Mouse (Mus musculus) hindbrain, embryonic 13.5 days (tissue): ENCODE measurements around the gene Gm20388. TPM values are rescaled to one million over a fixed set of nuclear protein-coding genes. Genes with fewer than 3 reads are reported as not detected.

ENCODE experiments used
- ATAC-seq: fragments of 200-750 bp; cut with Nextera tagmentation; 2 replicates; pipeline ENCODE4 v1.8.0; 2017; ENCODE audit warnings: moderate TSS enrichment; ENCODE audit not compliant: low FRiP score
- H3K27ac ChIP-seq: fragments of 300-500 bp; sonication (generic); 2 replicates; pipeline ENCODE4 v1.5.1; 2015; ENCODE audit warnings: inconsistent platforms, mild to moderate bottlenecking, moderate library complexity
- H3K27me3 ChIP-seq: fragments of 300-500 bp; sonication (generic); 2 replicates; pipeline ENCODE4 v1.6.1; 2015; ENCODE audit warnings: mild to moderate bottlenecking, inconsistent platforms
- H3K36me3 ChIP-seq: fragments of 300-500 bp; sonication (generic); 2 replicates; pipeline ENCODE4 v1.6.1; 2015; ENCODE audit warnings: mild to moderate bottlenecking, inconsistent platforms
- H3K4me1 ChIP-seq: fragments of 300-500 bp; sonication (generic); replicated peaks from 2 replicates; pipeline ENCODE4 v1.6.1; 2015; ENCODE audit warnings: inconsistent platforms
- H3K4me2 ChIP-seq: fragments of 300-500 bp; sonication (generic); 2 replicates; pipeline ENCODE4 v1.6.1; 2015; ENCODE audit warnings: inconsistent platforms, mild to moderate bottlenecking, moderate library complexity
- H3K4me3 ChIP-seq: fragments of 300-500 bp; sonication (generic); 2 replicates; pipeline ENCODE4 v1.5.1; 2015; ENCODE audit warnings: mild to moderate bottlenecking, inconsistent platforms
- H3K9ac ChIP-seq: fragments of 300-500 bp; sonication (generic); 2 replicates; pipeline ENCODE4 v1.6.1; 2015; ENCODE audit warnings: mild to moderate bottlenecking, inconsistent platforms
- H3K9me3 ChIP-seq: fragments of 300-500 bp; sonication (generic); 2 replicates; pipeline ENCODE4 v1.6.1; 2016; ENCODE audit warnings: inconsistent platforms
- WGBS: fragments of 180-500 bp; shearing (Covaris S2); methylation state at CpG from one replicate; pipeline ENCODE4 v1.1.7; 2015; 5-methylcytosine and 5-hydroxymethylcytosine counted together
- polyA plus RNA-seq: library from polyadenylated mRNA; unstranded; fragments of >200 nt; fragmentation: Nextera tagmentation; extraction: Ambion mirVana; gene quantifications from 2 replicates; pipeline ENCODE4 v1.2.1, GENCODE M21; 2015

The Gm20388 gene
- polyA plus RNA-seq, 1 experiment from 2014 or later: 1.9 TPM

DNA sequence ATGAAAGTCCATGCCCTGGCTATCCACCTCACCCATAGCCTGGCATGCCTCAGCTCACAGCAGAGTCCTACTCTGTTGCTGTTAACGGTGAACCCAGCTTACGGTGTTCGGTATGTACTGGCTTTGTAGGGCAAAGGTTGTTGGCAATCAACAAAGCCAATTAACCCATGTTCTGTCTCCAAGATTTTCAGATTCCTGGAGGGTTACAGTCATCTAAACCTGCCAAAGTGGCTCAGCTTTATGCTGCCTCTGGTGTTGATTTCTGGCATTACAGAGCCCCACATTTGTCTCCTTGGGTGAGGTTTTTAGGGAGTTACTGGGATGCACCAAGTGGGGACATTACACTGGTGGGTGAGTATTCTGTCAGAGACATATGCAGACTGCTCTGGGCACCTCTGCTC lies 2786.5 kb downstream of the Gm20388 start:
- 86% methylated on average over 3 of the region's 3 CpGs for WGBS
- no peak overlapping the region for H3K9ac ChIP-seq
- H3K27me3 ChIP-seq: 0 out of 2 replicates have a peak, but pooled peaks cover 3% of the 10 kb centered on the region
- no peak overlapping the region for H3K4me3 ChIP-seq
- no peaks in the 10 kb centered on the region for H3K36me3 ChIP-seq
- no peak overlapping the region for H3K27ac ChIP-seq
- H3K9me3 ChIP-seq: no peaks in the 10 kb centered on the region
- peaks cover 11% of the 10 kb centered on the region; the same call in 1 of the 2 replicates for H3K4me1 ChIP-seq
- H3K4me2 ChIP-seq: no peak overlapping the region
- ATAC-seq: no peak

DNA sequence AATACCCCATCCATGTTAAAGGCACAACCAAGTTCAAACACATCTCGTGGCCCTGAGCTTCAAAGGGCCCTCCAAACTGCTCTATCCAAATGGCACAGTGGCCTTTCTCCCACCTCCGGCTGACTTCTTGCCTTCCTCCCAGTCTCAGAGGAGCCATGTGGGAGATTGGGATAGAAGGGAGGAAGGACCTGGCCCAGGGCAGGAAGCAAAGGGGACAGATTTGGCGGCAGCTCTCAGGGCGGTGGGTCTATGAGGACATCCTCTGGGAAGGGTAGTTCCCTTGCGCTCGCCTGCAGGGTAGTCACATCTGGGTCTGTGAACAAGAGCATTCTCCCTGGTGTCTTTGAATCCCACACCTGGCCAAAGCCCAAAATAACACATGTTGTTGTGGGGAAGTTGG lies 2786.9 kb downstream of the Gm20388 start:
- 0 out of 2 replicates have a peak, but pooled peaks cover 3% of the 10 kb centered on the region for H3K27me3 ChIP-seq
- no peak overlapping the region for H3K27ac ChIP-seq
- no peak overlapping the region for H3K9ac ChIP-seq
- no peaks in the 10 kb centered on the region for H3K9me3 ChIP-seq
- H3K36me3 ChIP-seq: no peaks in the 10 kb centered on the region
- ATAC-seq: no peak
- H3K4me3 ChIP-seq: no peak overlapping the region
- no peak overlapping the region for H3K4me2 ChIP-seq
- 85% methylated on average over 6 of the region's 6 CpGs for WGBS
- H3K4me1 ChIP-seq: peaks cover 15% of the 10 kb centered on the region; the same call in 1 of the 2 replicates

DNA sequence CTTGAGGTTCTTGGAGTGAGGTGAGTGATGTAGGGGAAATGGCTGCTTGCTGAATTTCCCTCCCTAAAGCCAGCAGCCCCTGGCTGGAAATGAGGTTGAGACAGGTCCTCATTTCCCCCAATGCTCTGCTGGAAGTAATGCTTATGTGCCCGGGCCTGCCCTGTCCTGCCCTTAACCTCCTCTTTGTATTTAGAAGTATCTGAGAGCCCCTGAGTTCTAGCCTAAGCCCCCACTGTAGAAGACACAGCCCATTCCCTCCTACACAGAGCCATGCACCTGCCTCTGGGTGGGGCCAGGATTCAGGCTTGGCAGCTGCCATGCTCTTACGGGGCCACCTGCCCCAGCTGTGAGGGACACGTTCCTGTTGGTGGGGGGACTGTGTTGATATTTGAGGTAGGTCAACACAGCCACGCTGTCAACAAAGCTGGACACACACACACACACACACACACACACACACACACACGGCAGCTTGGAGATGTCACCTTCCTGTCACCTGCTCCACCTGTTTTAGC lies 2787.7 kb downstream of the Gm20388 start:
- peaks cover 17% of the 10 kb centered on the region; the same call in 1 of the 2 replicates for H3K4me1 ChIP-seq
- H3K4me2 ChIP-seq: no peak overlapping the region
- H3K9me3 ChIP-seq: no peaks in the 10 kb centered on the region
- H3K36me3 ChIP-seq: no peaks in the 10 kb centered on the region
- H3K27me3 ChIP-seq: 0 out of 2 replicates have a peak, but pooled peaks cover 3% of the 10 kb centered on the region
- WGBS: 75% methylated on average over 5 of the region's 5 CpGs
- no peak overlapping the region for H3K4me3 ChIP-seq
- ATAC-seq: no peak
- H3K27ac ChIP-seq: no peak overlapping the region
- H3K9ac ChIP-seq: no peak overlapping the region

DNA sequence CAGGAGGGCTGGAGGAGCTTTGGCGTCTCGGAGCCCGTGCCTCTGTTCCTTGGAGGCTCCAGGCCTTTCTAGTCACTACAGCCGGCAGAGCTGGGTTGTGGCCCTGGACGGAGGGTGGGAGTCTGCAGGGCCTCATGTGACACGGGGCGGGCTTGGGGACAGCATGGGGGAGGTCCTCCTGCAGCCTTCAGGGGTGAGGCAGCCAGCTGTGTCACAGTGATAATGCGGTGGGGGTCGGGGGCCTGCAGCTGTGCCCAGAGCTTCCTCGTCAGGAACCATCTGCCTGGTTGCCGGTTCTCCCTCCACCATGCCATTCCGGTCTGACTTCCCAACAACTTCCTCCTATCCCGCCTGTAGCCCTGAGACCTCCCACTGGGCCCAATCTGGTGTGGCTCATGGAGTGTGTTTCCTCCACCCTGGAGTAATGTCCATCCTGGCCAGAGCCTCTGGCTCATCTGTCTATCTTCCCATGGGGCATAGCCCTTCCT lies 2788.4 kb downstream of the Gm20388 start, which contains the start of gene Cbfa2t3:
Cbfa2t3 (minus strand) TSS at position 105 of the 488 bp plus-strand sequence.
- Histone ChIP-seq H3K27ac (no peak within 1 kb of the TSS), H3K9ac (no peak within 1 kb of the TSS), H3K36me3 (no peaks in the 10 kb centered on the region), H3K9me3 (no peaks in the 10 kb centered on the region), H3K27me3 (0 out of 2 replicates have a peak, but pooled peaks cover 3% of the 10 kb centered on the region), H3K4me2 (no peak within 1 kb of the TSS), H3K4me1 (peaks cover 17% of the 10 kb centered on the region; the same call in 1 of the 2 replicates), H3K4me3 (no peak within 1 kb of the TSS)
- 40% methylated on average over 13 of the region's 13 CpGs for WGBS
- no peak for ATAC-seq

DNA sequence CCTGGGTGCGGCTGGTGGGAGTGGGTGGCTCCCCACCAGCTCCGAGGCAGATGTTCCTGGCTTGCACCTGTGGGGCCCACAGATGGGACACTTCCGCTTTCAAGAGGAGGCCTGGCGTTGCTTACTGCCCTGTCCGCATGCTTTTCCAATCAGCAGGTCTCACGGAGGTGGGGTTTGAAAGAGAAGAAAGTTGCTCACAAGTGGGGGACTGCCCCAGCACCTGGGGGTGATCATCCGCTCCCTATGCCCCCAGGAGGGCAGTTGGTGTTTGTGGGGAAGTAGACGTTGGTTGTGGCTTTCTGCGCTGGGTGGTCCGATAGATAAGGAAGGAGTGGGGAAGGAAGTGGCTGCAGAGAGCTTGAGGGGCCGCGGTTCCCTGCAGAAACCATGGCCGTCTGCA lies 2790.0 kb downstream of the Gm20388 start:
- 79% methylated on average over 13 of the region's 13 CpGs for WGBS
- Histone ChIP-seq H3K9ac (no peak overlapping the region), H3K27ac (no peak overlapping the region), H3K4me2 (no peak overlapping the region), H3K36me3 (no peaks in the 10 kb centered on the region), H3K4me1 (peaks cover 19% of the 10 kb centered on the region; the same call in 1 of the 2 replicates), H3K9me3 (no peaks in the 10 kb centered on the region), H3K4me3 (no peak overlapping the region), H3K27me3 (0 out of 2 replicates have a peak, but pooled peaks cover 3% of the 10 kb centered on the region)
- ATAC-seq: no peak

DNA sequence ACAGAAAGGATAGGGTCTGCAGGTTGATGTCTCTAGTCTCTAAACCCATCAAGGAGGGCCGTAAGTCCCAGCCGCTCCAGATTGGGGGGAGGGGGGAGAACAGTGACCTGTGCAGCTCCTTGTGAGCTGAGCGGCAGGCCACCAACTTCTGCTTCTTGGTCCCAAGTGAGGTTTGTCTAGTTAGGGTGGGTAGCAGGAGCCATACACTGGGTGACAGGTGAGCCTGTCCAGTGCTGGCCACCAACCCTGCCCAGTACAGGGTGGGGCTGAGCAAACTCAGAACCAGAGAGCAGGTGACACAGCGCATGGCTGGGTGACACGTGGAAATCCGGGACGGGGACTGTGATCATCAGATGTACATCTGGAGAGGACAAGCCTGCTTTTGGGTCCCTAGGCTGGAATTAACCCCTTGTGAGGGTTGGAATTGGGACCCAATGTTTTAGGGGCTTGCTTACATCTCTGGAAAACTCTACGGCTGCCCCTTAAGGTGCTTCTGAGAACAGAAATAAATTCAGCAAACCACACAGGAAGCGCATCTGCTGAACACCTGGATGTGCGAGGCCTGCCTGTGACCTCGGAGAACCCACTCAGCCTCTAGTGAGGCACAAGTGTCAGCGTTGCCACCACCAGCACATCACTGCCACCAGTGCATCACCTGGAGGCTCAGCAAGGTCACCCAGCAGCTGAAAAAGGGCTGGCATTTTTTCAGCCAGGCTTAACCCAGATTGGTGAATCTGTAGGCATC lies 2791.0 kb downstream of the Gm20388 start:
- Histone ChIP-seq H3K4me3 (no peak overlapping the region), H3K9me3 (no peaks in the 10 kb centered on the region), H3K9ac (no peak overlapping the region), H3K4me1 (peaks cover 28% of the 10 kb centered on the region), H3K4me2 (no peak overlapping the region), H3K27me3 (0 out of 2 replicates have a peak, but pooled peaks cover 3% of the 10 kb centered on the region), H3K36me3 (no peaks in the 10 kb centered on the region), H3K27ac (no peak overlapping the region)
- ATAC-seq: no peak
- 85% methylated on average over 12 of the region's 12 CpGs for WGBS

DNA sequence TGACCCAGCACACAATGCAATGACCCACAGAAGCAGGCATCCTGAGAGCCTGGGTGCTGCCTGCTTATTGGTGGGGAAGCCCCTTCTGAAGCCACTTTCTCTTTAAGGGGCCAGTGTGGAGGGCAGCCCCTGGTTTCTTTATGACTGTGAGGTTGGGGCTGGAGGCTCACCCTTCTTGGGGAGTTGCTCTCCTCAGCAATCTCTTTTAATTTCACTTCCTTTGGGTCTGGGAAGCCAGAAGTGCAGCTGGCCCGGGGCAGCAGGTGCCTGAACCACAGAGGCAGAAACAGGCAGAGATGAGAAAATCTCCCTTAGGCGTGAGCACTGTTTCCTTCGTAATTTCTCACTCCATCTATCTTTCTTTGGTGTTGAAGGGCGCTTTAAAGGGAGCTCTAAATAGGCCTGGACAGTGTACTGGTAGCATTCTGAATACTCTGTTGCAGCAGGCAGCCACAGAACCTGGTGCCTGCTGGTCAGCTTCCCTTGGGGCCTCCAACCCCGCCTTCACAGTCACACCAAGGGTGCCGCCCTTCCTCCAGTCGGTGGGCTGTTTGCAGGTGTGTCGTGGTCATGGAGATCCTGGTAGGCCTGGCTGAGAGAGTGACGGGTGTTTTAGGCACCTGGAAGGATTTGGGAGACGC lies 2791.8 kb downstream of the Gm20388 start:
- no peak overlapping the region for H3K27ac ChIP-seq
- H3K4me1 ChIP-seq: peaks cover 28% of the 10 kb centered on the region
- H3K9me3 ChIP-seq: no peaks in the 10 kb centered on the region
- H3K27me3 ChIP-seq: 0 out of 2 replicates have a peak, but pooled peaks cover 8% of the 10 kb centered on the region
- no peak for ATAC-seq
- no peak overlapping the region for H3K4me3 ChIP-seq
- no peak overlapping the region for H3K9ac ChIP-seq
- WGBS: 59% methylated on average over 10 of the region's 10 CpGs
- H3K36me3 ChIP-seq: no peaks in the 10 kb centered on the region
- H3K4me2 ChIP-seq: no peak overlapping the region

DNA sequence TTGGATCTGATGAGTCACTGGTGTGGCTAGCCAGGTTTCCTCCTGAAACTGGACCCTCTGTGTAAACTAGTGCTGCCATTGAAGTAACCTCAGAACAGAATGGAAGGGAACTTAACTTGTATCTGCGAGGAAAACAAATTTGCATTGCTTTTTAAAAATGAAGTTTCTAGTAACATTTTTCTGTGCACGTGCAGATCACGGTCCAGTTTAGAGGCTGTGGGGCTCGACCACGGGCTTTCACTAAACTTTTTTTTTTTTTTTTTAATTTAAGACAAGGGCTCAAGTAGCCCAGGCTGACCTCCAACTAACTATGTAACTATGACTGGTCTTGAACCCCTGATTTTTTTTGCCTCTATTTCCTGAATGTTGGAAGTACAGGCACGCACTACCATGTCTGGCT lies 2792.3 kb downstream of the Gm20388 start:
- H3K27me3 ChIP-seq: 0 out of 2 replicates have a peak, but pooled peaks cover 12% of the 10 kb centered on the region
- 90% methylated on average over 6 of the region's 6 CpGs for WGBS
- H3K4me3 ChIP-seq: no peak overlapping the region
- H3K4me2 ChIP-seq: no peak overlapping the region
- ATAC-seq: no peak
- H3K9ac ChIP-seq: no peak overlapping the region
- no peaks in the 10 kb centered on the region for H3K36me3 ChIP-seq
- H3K27ac ChIP-seq: no peak overlapping the region
- peaks cover 28% of the 10 kb centered on the region for H3K4me1 ChIP-seq
- no peaks in the 10 kb centered on the region for H3K9me3 ChIP-seq

DNA sequence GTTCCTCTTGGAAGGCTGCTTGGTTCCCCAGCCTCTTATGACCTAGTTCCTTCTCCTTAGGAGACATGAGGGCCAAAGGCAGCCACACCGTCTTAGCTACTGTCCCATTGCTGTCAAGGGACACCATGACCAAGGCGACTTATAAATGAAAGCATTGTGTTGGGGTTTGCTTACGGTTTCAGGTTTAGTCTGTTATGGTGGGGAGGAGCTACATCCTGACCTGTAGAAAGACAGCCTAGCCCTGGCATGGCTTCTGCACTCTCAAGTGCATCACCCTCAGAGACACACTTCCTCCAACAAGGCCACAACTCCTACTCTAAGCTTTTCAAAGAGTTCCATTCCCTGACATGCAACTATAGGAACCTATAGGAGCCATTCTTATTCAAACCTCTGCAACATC lies 2794.0 kb downstream of the Gm20388 start:
- H3K36me3 ChIP-seq: no peaks in the 10 kb centered on the region
- H3K27me3 ChIP-seq: 0 out of 2 replicates have a peak, but pooled peaks cover 12% of the 10 kb centered on the region
- peaks cover 24% of the 10 kb centered on the region for H3K4me1 ChIP-seq
- H3K9ac ChIP-seq: no peak overlapping the region
- H3K27ac ChIP-seq: no peak overlapping the region
- no peak overlapping the region for H3K4me3 ChIP-seq
- ATAC-seq: no peak
- 90% methylated on average over 3 of the region's 3 CpGs for WGBS
- no peak overlapping the region for H3K4me2 ChIP-seq
- H3K9me3 ChIP-seq: no peaks in the 10 kb centered on the region

DNA sequence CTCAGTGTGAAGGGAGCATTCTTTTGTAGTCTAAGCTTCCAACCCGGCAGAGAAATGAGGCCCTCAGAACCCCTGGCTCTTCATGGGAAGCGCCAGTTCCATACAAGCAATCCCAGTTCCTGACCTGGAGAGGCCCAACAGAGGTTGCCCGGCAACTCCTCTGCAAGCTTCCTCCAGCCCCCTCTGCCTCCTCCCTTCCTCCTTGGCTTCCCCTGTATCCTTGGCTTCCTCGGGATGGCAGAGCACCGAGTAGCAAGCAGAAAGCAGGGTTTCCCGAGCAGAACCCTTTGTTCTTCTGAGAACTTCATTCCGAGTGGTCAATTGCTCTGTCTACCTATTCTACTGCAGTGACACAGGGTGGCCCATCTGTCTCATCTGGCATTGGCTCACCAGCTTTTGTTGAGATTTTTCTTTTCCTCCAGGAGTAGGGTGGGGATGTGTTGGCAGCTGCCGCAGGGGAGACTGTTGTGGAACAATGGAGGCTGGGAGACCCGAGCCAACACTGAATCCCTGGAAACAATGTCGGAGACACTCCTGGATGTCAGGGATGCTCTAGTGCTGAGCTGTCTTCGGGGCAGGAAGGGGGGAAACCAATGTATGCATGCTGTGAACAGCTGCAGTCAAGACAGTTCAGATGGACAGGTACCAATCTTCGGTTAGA lies 2795.4 kb downstream of the Gm20388 start:
- Histone ChIP-seq H3K27me3 (0 out of 2 replicates have a peak, but pooled peaks cover 10% of the 10 kb centered on the region), H3K4me3 (no peak overlapping the region), H3K4me1 (peaks cover 27% of the 10 kb centered on the region), H3K27ac (no peak overlapping the region), H3K9ac (no peak overlapping the region), H3K4me2 (no peak overlapping the region), H3K36me3 (no peaks in the 10 kb centered on the region), H3K9me3 (no peaks in the 10 kb centered on the region)
- ATAC-seq: no peak
- WGBS: 22% methylated on average over 12 of the region's 12 CpGs

DNA sequence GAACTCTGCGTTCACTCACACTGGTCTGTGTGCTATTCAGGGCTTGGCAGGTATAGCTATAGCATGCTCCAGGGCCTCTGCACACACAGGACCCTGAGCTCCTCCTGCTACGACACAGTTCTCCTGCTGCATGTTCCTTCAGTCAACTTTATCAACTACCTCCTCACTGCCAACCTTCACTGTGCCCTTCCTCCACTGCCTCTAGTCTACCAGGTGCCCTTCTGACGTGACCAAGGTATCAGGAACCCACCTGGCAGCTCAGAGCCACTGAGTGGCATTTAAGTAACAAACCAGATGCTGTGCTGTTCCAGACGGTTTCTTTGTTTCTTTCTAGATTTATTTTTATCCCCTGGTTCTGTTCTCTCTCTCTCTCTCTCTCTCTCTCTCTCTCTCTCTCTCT lies 2796.5 kb downstream of the Gm20388 start:
- Histone ChIP-seq H3K9ac (no peak overlapping the region), H3K36me3 (no peaks in the 10 kb centered on the region), H3K4me3 (no peak overlapping the region), H3K27me3 (0 out of 2 replicates have a peak, but pooled peaks cover 10% of the 10 kb centered on the region), H3K9me3 (no peaks in the 10 kb centered on the region), H3K4me2 (no peak overlapping the region), H3K27ac (no peak overlapping the region), H3K4me1 (peaks cover 34% of the 10 kb centered on the region)
- ATAC-seq: no peak
- WGBS: 80% methylated on average over 4 of the region's 4 CpGs
